Comparison of ENCODE assay signal across 8 mouse cellular contexts in the genomic region with DNA sequence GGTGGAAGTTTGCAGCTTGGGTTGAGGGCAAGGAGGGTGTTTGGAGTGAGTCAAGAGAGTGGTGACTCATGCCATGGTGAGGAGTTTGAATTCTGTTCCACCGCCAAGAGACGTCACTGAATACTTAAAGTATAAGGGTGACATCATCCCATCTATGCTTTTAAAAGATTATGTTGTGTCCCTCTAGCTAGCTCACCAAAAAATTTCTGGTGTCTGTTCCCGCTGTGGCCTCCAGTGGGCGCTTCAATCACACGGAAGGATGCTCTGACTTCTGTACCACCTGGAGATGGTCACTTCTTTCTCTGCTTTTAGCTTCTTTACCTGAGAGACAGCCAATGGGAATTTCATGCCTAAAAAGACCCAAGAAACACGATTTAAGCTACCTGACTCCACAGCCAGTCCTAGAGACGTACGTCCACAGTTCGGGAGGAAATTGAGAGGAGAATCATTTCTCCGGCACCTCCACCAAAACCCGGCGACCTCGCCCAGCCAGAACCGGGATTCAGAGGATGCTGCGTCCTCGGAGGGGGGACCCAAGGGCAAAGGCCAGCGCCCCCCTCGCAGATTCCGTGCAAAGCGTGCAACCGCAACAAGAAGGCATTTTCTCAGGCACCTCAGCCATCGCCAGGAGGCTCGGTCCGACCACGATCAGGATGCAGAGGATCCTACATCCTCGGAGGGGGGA. TPM values are rescaled to one million over a fixed set of nuclear protein-coding genes. Genes with fewer than 3 reads are reported as not detected.
DNase-seq lines count a peak whose midpoint lies in the region; ATAC-seq and TF ChIP-seq lines count a peak whose summit lies in the region.

No protein-coding gene starts in this region.

- peak in 1 of 2 experiments; percentile 66 for DNase-seq in heart, adult 2 months
- DNase-seq in heart, adult 8-10 months (ENCODE audit: low spot score): no peak
- DNase-seq in cerebellum, postnatal 14 days: peak; percentile 84 to 85
- DNase-seq in frontal cortex, postnatal 25 days (ENCODE audit: low spot score in 2 of 2): peak; percentile 57 to 72
- DNase-seq in natural killer cell, adult 2 months (ENCODE audit: low spot score in 2 of 2): peak; percentile 67 to 73
- DNase-seq in thymus, postnatal 10 days (ENCODE audit: low spot score in 2 of 2): peak; percentile 33 to 59

- no peak for ATAC-seq in kidney, embryonic 15.5 days (replicated peaks; ENCODE audit: low FRiP score)
- ATAC-seq in liver, embryonic 12.5 days: no peak

- no peak for TF ChIP-seq POLR2A in heart, adult 2 months (IDR thresholded peaks at IDR 0.05; ENCODE audit: insufficient read depth, low read depth, low read length)

- H3K36me3 ChIP-seq in heart, adult 2 months (ENCODE audit: control insufficient read depth, insufficient read depth, low read length): no peaks in the 10 kb centered on the region
- peaks cover 10% of the 10 kb centered on the region for H3K36me3 ChIP-seq in kidney, embryonic 15.5 days
- peaks cover 18% of the 10 kb centered on the region for H3K36me3 ChIP-seq in liver, embryonic 12.5 days

- no peak overlapping the region for H3K9ac ChIP-seq in heart, adult 2 months (ENCODE audit: low read depth, low read length)
- H3K9ac ChIP-seq in kidney, embryonic 15.5 days: peak overlapping the region; percentile 48
- H3K9ac ChIP-seq in liver, embryonic 12.5 days: peak overlapping the region; percentile 36; the same call in 1 of the 2 replicates

- 0 out of 2 replicates have a peak, but pooled peaks have one; percentile 34 for TF ChIP-seq EP300 in heart, adult 2 months (IDR thresholded peaks at IDR 0.05; ENCODE audit: insufficient read depth, low read depth, low read length)

- TF ChIP-seq CTCF in heart, adult 2 months (IDR thresholded peaks at IDR 0.05): peak; percentile 91

- intact Hi-C loops in heart, adult 2 months (cut with DNase I): loop anchor here (5.0 kb wide), 2 partner anchors 37 to 182 kb away; partner anchors contain the start of gene Tor2a

- no peaks in the 10 kb centered on the region for H3K27me3 ChIP-seq in heart, adult 2 months (ENCODE audit: control insufficient read depth, insufficient read depth, low read length)
- peaks cover 38% of the 10 kb centered on the region for H3K27me3 ChIP-seq in kidney, embryonic 15.5 days
- H3K27me3 ChIP-seq in liver, embryonic 12.5 days (replicated peaks): peaks cover 50% of the 10 kb centered on the region

- H3K4me1 ChIP-seq in heart, adult 2 months (ENCODE audit: control insufficient read depth, insufficient read depth, low read length): no peaks in the 10 kb centered on the region
- H3K4me1 ChIP-seq in kidney, embryonic 15.5 days: peaks cover 24% of the 10 kb centered on the region
- peaks cover 33% of the 10 kb centered on the region for H3K4me1 ChIP-seq in liver, embryonic 12.5 days

- H3K27ac ChIP-seq in heart, adult 2 months: no peak overlapping the region
- no peak overlapping the region for H3K27ac ChIP-seq in kidney, embryonic 15.5 days
- H3K27ac ChIP-seq in liver, embryonic 12.5 days: no peak overlapping the region

- no peak overlapping the region for H3K4me3 ChIP-seq in heart, adult 2 months
- H3K4me3 ChIP-seq in kidney, embryonic 15.5 days (replicated peaks): peak overlapping the region; percentile 47
- peak overlapping the region; percentile 43 for H3K4me3 ChIP-seq in liver, embryonic 12.5 days

- H3K79me2 ChIP-seq in heart, adult 2 months (replicated peaks; ENCODE audit: control insufficient read depth, insufficient read depth, low read length): no peaks in the 10 kb centered on the region

- no peaks in the 10 kb centered on the region for H3K9me3 ChIP-seq in kidney, embryonic 15.5 days (replicated peaks)
- no peaks in the 10 kb centered on the region for H3K9me3 ChIP-seq in liver, embryonic 12.5 days (replicated peaks)

- H3K4me2 ChIP-seq in kidney, embryonic 15.5 days: peak overlapping the region; percentile 95
- H3K4me2 ChIP-seq in liver, embryonic 12.5 days: peak overlapping the region; percentile 72

- 5% methylated on average over 26 of the region's 26 CpGs for WGBS in heart, adult 2 months
- WGBS in kidney, embryonic 15.5 days: under 1% methylated on average over 26 of the region's 26 CpGs
- WGBS in liver, embryonic 12.5 days (ENCODE audit: insufficient replicate concordance): 6% methylated on average over 26 of the region's 26 CpGs

RNA-seq across cellular contexts. Expression of gene 9430097D07Rik, which starts 0.4 kb away (rescaled TPM):
- total RNA-seq in heart, adult 2 months (2021): not detected
- not detected in 2 replicates for polyA plus RNA-seq in heart, adult 2 months (2012; rRNA removed)
- not detected for total RNA-seq in heart, adult 8-10 months (2022)
- polyA plus RNA-seq in kidney, embryonic 15.5 days (2015; fragmentation: Nextera tagmentation; extraction: Ambion mirVana): 0.10 and 0.17 TPM in 2 replicates
- not detected in 2 replicates for polyA plus RNA-seq in liver, embryonic 12.5 days (2016; fragmentation: Nextera tagmentation; extraction: Ambion mirVana)

RNA-seq across cellular contexts. Expression of gene Pip5kl1, which starts 0.4 kb away (rescaled TPM):
- not detected for total RNA-seq in heart, adult 2 months (2021)
- 0.25 TPM in 1 of 2 replicates, not detected in the other for polyA plus RNA-seq in heart, adult 2 months (2012; rRNA removed)
- total RNA-seq in heart, adult 8-10 months (2022): under 1 TPM in 1 of 4 experiments, not detected in 3; 0.34 TPM
- 2.0 and 2.7 TPM in 2 replicates for polyA plus RNA-seq in kidney, embryonic 15.5 days (2015; fragmentation: Nextera tagmentation; extraction: Ambion mirVana)
- polyA plus RNA-seq in liver, embryonic 12.5 days (2016; fragmentation: Nextera tagmentation; extraction: Ambion mirVana): 0.13 TPM in 1 of 2 replicates, not detected in the other

RNA-seq across cellular contexts. Expression of gene Dpm2, which starts 4.4 kb away (rescaled TPM):
- total RNA-seq in heart, adult 2 months (2021): 10 to 100 TPM; 17.4 to 18.0 TPM
- 65.3 and 69.2 TPM in 2 replicates for polyA plus RNA-seq in heart, adult 2 months (2012; rRNA removed)
- 10 to 100 TPM; 16.5 to 22.2 (median 18.6) TPM for total RNA-seq in heart, adult 8-10 months (2022)
- 103 and 107 TPM in 2 replicates for polyA plus RNA-seq in kidney, embryonic 15.5 days (2015; fragmentation: Nextera tagmentation; extraction: Ambion mirVana)
- 69.5 and 73.8 TPM in 2 replicates for polyA plus RNA-seq in liver, embryonic 12.5 days (2016; fragmentation: Nextera tagmentation; extraction: Ambion mirVana)

RNA-seq across cellular contexts. Expression of gene St6galnac4, which starts 11.9 kb away (rescaled TPM):
- total RNA-seq in heart, adult 2 months (2021): 10 to 100 TPM; 16.2 to 17.8 TPM
- 25.2 and 28.6 TPM in 2 replicates for polyA plus RNA-seq in heart, adult 2 months (2012; rRNA removed)
- 10 to 100 TPM; 15.6 to 23.2 (median 20.7) TPM for total RNA-seq in heart, adult 8-10 months (2022)
- polyA plus RNA-seq in kidney, embryonic 15.5 days (2015; fragmentation: Nextera tagmentation; extraction: Ambion mirVana): 22.3 and 23.2 TPM in 2 replicates
- polyA plus RNA-seq in liver, embryonic 12.5 days (2016; fragmentation: Nextera tagmentation; extraction: Ambion mirVana): 17.5 and 18.9 TPM in 2 replicates

RNA-seq across cellular contexts. Expression of gene St6galnac6, which starts 24.5 kb away (rescaled TPM):
- total RNA-seq in heart, adult 2 months (2021): 100 to 1,000 TPM; 107 to 125 TPM
- 129 and 174 TPM in 2 replicates for polyA plus RNA-seq in heart, adult 2 months (2012; rRNA removed)
- total RNA-seq in heart, adult 8-10 months (2022): 100 to 1,000 TPM; 102 to 131 (median 114) TPM
- 17.0 and 17.6 TPM in 2 replicates for polyA plus RNA-seq in kidney, embryonic 15.5 days (2015; fragmentation: Nextera tagmentation; extraction: Ambion mirVana)
- polyA plus RNA-seq in liver, embryonic 12.5 days (2016; fragmentation: Nextera tagmentation; extraction: Ambion mirVana): 14.5 and 15.4 TPM in 2 replicates
